Mouse (Mus musculus) lung, postnatal 0 days (tissue): ENCODE data around the gene Nol4l. TPM values are rescaled to one million over a fixed set of nuclear protein-coding genes. Genes with fewer than 3 reads are reported as not detected.

Source experiments
- ATAC-seq: fragments of 200-750 bp; cut with Nextera tagmentation; 2 replicates; pipeline ENCODE4 v1.8.0; 2017; ENCODE audit warnings: moderate library complexity
- DNase-seq: peaks from one replicate; pipeline ENCODE4 v3.0.0-alpha.2; 2016; ENCODE audit warnings: low spot score
- H3K27ac ChIP-seq: fragments of 300-500 bp; sonication (generic); 2 replicates; pipeline ENCODE4 v1.5.1; 2014; ENCODE audit warnings: antibody characterized with exemption, mild to moderate bottlenecking, low read length, mixed read lengths
- H3K27me3 ChIP-seq: fragments of 300-500 bp; sonication (generic); replicated peaks from 2 replicates; pipeline ENCODE4 v1.6.1; 2014; ENCODE audit warnings: low read length, mixed read lengths; ENCODE audit not compliant: insufficient read depth
- H3K36me3 ChIP-seq: fragments of 300-500 bp; sonication (generic); 2 replicates; pipeline ENCODE4 v1.6.1; 2014; ENCODE audit warnings: low read length, mixed read lengths; ENCODE audit not compliant: insufficient read depth
- H3K4me1 ChIP-seq: fragments of 300-500 bp; sonication (generic); 2 replicates; pipeline ENCODE4 v1.6.1; 2014; ENCODE audit warnings: antibody characterized with exemption, low read depth, low read length, mixed read lengths; ENCODE audit not compliant: insufficient read depth
- H3K4me2 ChIP-seq: fragments of 300-500 bp; sonication (generic); replicated peaks from 2 replicates; pipeline ENCODE4 v1.6.1; 2014; ENCODE audit warnings: low read depth, mild to moderate bottlenecking, low read length, moderate library complexity, mixed read lengths
- H3K4me3 ChIP-seq: fragments of 300-500 bp; sonication (generic); 2 replicates; pipeline ENCODE4 v1.5.1; 2014; ENCODE audit warnings: low read depth, low read length
- H3K9ac ChIP-seq: fragments of 300-500 bp; sonication (generic); replicated peaks from 2 replicates; pipeline ENCODE4 v1.6.1; 2014; ENCODE audit warnings: low read depth, mild to moderate bottlenecking
- H3K9me3 ChIP-seq: fragments of 300-500 bp; sonication (generic); 2 replicates; pipeline ENCODE4 v1.6.1; 2016; ENCODE audit warnings: low read length, mixed read lengths
- CTCF ChIP-seq: IDR thresholded peaks from 2 replicates; pipeline ENCODE4 v1.5.1; 2016; ENCODE audit warnings: antibody characterized with exemption, mild to moderate bottlenecking
- EP300 ChIP-seq: IDR thresholded peaks from 2 replicates; pipeline ENCODE4 v1.6.1; 2016; ENCODE audit warnings: antibody characterized with exemption, mild to moderate bottlenecking, control low read depth
- whole genome bisulfite sequencing: fragments of 180-500 bp; shearing (Covaris S2); extraction: QIAGEN DNeasy Blood & Tissue Kit; methylation state at CpG from one replicate; pipeline ENCODE4 v1.1.7; 2014; 5-methylcytosine and 5-hydroxymethylcytosine counted together
- polyA plus RNA-seq: library from polyadenylated mRNA; unstranded; fragments of >200 nt; fragmentation: Nextera tagmentation; extraction: Ambion mirVana; gene quantifications from 2 replicates; pipeline ENCODE4 v1.2.1, GENCODE M21; 2015

The Nol4l gene
- polyA plus RNA-seq, 1 experiment from 2014 or later = 8.3 TPM

- ATAC-seq (no peak), DNase-seq (peak; percentile 17)
- Histone ChIP-seq H3K9ac (no peak overlapping the region), H3K9me3 (no peaks in the 10 kb centered on the region), H3K27me3 (no peaks in the 10 kb centered on the region), H3K27ac (no peak overlapping the region), H3K4me1 (peaks cover 19% of the 10 kb centered on the region), H3K4me3 (no peak overlapping the region), H3K36me3 (no peaks in the 10 kb centered on the region), H3K4me2 (no peak overlapping the region)
- WGBS = 30% methylated on average over 4 of the region's 4 CpGs
- TF ChIP-seq EP300 = no peak
- no peak for TF ChIP-seq CTCF
Measured at GRCm38 (mm10) chr2:153446476-153446875, 83.3 kb downstream of the Nol4l start.

GRCm38 (mm10) chr2:153446017-153446408, 83.8 kb downstream of the Nol4l start:
- peak; percentile 86 for DNase-seq
- under 1% methylated on average over 8 of the region's 8 CpGs for WGBS

GRCm38 (mm10) chr2:153445137-153446016, 84.4 kb downstream of the Nol4l start:
- H3K9ac ChIP-seq = peak overlapping the region; percentile 46
- WGBS = under 1% methylated on average over 58 of the region's 59 CpGs
- H3K27me3 ChIP-seq = no peaks in the 10 kb centered on the region
- peaks cover 30% of the 10 kb centered on the region for H3K4me1 ChIP-seq
- peak overlapping the region; percentile 98 for H3K4me3 ChIP-seq
- DNase-seq = peak; percentile 48
- peak overlapping the region; percentile 95 for H3K27ac ChIP-seq
- H3K36me3 ChIP-seq = no peaks in the 10 kb centered on the region
- peak overlapping the region; percentile 99 for H3K4me2 ChIP-seq
- no peak for TF ChIP-seq CTCF
- TF ChIP-seq EP300 = no peak
- peak; percentile 13 for ATAC-seq
- no peaks in the 10 kb centered on the region for H3K9me3 ChIP-seq

More at GRCm38 (mm10) chr2:153446017-153446408, 83.8 kb downstream of the Nol4l start:
- Histone ChIP-seq H3K27me3 (no peaks in the 10 kb centered on the region), H3K36me3 (no peaks in the 10 kb centered on the region), H3K9me3 (no peaks in the 10 kb centered on the region), H3K4me1 (peaks cover 24% of the 10 kb centered on the region), H3K9ac (peak overlapping the region; percentile 45; the same call in 1 of the 2 replicates), H3K4me3 (peak overlapping the region; percentile 98), H3K4me2 (peak overlapping the region; percentile 99), H3K27ac (no peak overlapping the region)
- no peak for ATAC-seq
- peak; percentile 81 for TF ChIP-seq CTCF
- TF ChIP-seq EP300 = no peak

- Histone ChIP-seq H3K36me3 (no peaks in the 10 kb centered on the region), H3K27ac (peak overlapping the region; percentile 95), H3K27me3 (no peaks in the 10 kb centered on the region), H3K4me3 (peak overlapping the region; percentile 98), H3K9me3 (no peaks in the 10 kb centered on the region), H3K9ac (peak overlapping the region; percentile 72), H3K4me1 (peaks cover 30% of the 10 kb centered on the region), H3K4me2 (peak overlapping the region; percentile 99)
- WGBS = under 1% methylated on average over 28 of the region's 64 CpGs
- ATAC-seq (peak; percentile 86), DNase-seq (peak; percentile 86)
- TF ChIP-seq CTCF = no peak
- TF ChIP-seq EP300 = no peak
Measured at GRCm38 (mm10) chr2:153444254-153445136, 85.3 kb downstream of the Nol4l start.

- DNase-seq (peak; percentile 61), ATAC-seq (peak; percentile 41)
- Histone ChIP-seq H3K36me3 (no peaks in the 10 kb centered on the region), H3K9me3 (no peaks in the 10 kb centered on the region), H3K9ac (peak overlapping the region; percentile 72), H3K4me1 (peaks cover 34% of the 10 kb centered on the region), H3K4me2 (peak overlapping the region; percentile 99), H3K27ac (peak overlapping the region; percentile 95), H3K4me3 (peak overlapping the region; percentile 98), H3K27me3 (no peaks in the 10 kb centered on the region)
- WGBS = 1% methylated on average over 51 of the region's 59 CpGs
- TF ChIP-seq EP300 (no peak), CTCF (no peak; the same call in 1 of the 2 replicates)
Measured at GRCm38 (mm10) chr2:153443434-153444240, 86.1 kb downstream of the Nol4l start.
